Mouse (Mus musculus) urinary bladder, postnatal 10 days (tissue): ENCODE data around the gene Dnase1l1.
A peak's percentile ranks its signal among the peaks of the same experiment; 100 is the strongest.

ENCODE experiments used
- DNase-seq: peaks from one replicate; pipeline ENCODE4 v3.0.0; 2022; ENCODE audit warnings: low spot score

Gene Dnase1l1

DNA sequence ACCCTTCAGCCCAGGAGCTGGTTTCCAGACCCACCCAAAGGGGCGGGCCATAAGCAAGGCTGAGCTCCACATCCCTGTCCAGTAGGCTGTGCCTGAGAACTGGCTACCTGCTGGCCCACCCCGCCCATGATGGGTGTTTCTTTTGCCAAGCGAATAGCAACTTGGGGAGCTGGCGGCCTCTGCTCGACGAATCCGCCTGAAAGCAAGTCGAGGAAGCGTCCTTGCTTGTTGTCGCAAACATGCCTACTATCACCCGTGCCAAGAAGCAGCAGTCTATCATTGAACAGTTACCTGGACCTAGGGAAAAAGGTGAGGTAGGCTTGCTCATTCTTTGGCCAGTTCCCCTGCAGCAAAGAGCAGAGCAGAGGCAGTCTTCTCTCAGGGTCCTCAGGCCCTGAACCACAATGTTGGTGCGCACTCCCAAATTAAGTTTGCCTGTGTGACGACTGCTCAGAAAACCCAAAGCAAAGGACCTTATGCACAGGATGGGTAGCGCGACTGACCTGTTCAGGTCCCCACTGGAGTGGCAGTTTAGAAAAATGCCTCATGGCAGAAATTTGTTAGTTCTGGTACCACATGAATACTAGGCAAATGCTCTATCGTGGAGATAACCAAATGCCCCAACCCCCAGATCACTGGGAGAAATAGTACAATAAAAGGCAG, at the start of gene Dnase1l1, which contains the start of gene Taz:
Gene Dnase1l1, minus strand, starts transcription at position 606 of the 663 bp plus-strand sequence.
Gene Taz, plus strand, starts transcription at position 181 of the 663 bp plus-strand sequence.
- DNase-seq: peak; percentile 18

DNA sequence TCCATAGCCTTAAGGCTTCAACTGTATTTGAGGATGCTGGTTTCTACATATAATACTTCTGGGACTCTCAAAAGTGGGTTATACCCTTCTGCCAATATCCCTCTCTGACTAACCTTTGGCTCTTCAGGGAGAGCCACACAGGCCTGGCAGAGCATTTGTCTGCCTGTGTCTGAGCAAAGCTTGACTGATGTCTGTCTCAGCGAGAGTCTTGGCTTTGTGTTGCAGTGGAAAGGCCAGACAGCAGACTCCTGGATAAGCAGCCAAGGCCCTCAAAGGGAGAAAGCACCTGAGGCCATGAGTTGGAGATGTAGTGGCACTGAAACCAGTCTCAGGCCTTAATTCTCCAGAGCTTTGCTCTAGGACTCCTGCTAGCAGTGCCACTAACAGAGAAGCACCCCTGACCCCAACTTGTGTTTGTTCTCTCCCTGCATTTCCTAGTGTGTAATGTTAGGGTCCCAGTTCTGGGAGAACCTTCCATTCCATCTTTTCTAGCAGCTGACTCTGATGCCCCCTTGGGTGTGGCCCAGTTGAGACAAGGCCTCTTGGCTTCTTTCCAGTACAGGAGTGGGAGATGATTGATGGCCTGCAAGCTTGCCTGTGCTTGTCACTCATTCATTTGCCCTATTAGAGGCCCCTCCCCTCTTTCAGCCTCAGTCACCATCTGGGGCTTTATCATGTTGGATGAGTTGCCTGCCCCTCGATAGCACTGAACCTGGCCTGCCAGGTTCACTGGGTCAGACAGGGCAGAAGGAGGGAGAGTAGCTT, 48.2 kb upstream of the Dnase1l1 start:
- DNase-seq: no peak

DNA sequence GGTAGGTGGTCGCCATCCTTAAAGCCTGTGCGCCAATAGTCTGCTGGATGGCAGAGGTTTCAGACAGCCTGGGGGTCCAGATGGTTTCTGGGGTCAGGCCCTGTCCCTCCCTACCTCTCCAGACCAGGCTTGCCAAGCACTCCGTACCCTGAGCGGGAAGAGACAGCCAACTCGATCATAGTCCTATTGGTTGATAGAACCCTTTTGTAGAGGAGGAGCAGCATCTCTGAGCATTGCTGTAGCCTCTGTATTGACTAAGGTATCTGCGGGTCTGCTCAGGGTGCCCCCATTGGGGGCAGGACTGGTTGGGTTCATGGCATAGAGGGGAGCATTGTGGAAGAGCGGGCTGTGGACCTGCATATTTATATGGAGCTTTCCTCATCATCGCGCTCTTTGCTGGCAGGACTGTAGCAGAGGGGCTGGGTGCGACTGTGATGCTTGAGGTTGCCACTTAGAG, 47.1 kb upstream of the Dnase1l1 start:
- DNase-seq: no peak

- no peak for DNase-seq
These were observed 46.6 kb upstream of the Dnase1l1 start, which contains the start of gene Plxna3 for GRCm38 (mm10) chrX:74328725-74329161. TSS of gene Plxna3 (plus strand) at chrX:74329066.

- peak; percentile 43 for DNase-seq
These were observed 30.7 kb upstream of the Dnase1l1 start, which contains the start of gene Fam50a for GRCm38 (mm10) chrX:74312540-74313464. TSS of gene Fam50a (plus strand) at chrX:74313033.

DNA sequence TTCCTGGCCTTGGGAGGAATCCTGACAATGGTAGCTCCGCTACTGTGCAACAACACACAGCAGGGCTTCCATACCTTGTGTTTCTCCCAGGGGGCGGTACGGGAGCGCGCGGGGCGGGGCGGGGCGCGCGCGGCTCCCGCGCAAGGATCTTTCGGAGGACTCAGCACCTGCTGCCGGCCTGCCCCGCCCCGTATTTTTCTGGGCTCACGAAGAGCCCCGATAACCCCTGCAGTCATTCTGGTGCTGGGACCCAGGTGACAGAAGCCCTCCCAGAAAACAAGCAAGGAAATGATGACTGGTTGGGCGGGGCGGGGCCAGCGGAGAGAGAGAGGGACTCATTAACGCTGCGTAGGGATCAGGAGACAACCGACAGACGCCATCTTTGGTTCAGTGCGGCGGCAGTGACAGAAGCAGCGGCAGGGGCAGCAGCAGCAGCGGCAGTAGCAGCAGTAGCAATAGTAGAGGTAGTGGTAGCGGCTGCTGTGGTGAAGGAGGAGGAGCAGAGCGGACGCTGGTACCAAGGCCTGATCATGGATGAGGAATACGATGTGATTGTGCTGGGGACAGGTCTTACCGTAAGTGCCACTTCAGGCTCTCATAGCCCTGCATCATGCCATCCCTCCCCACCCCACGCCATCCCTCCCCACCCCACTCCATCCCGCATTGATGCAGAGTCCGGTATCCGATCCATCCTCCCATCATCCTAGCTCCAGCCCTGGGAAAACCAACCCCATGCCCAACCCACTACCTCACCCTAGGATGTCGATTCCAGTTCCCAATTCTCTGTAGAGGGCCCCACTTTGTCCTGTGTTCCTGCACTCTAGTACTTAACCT, 22.9 kb upstream of the Dnase1l1 start, which contains the start of gene Gdi1:
Gene Gdi1, plus strand, starts transcription at position 132 of the 834 bp plus-strand sequence.
- DNase-seq: peak; percentile 15

DNA sequence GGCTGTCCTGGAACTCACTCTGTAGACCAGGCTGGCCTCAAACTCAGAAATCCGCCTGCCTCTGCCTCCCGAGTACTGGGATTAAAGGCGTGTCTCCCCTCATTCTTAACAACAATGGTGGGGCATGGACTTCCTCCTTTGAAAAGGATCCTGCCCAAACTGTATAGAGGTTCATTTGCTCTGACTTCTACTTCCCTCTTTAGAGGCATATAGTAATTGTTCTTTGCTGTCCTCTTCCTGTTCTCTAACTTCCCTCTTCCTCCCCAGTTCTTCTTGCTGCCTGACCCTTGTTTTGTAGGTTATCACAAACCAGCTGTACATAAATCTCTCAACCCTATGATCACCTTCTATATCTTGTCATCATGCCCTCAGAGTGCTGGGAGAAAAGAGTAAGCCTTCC, 17.6 kb upstream of the Dnase1l1 start:
- DNase-seq: no peak

DNA sequence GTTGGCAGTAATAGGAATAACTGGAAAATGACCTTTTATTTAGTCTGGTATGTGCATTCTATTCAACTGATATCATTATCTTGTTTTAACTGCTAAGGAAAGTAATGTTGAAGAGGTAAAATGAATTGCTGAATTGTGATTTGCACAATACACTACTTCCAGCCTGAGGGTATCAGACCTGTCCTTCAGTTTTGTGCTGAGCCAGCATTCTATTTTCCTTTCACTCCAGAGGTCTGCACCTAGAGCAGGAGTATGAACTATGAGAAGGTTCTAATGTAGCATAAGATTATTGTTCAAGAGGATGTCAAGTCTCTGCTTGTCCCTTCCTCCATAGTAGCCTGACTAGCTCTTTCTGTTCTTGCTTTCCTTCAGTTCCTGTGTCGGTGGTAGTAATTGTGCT, 16.2 kb upstream of the Dnase1l1 start:
- DNase-seq: no peak

- peak; percentile 72 for DNase-seq
These were observed 14.7 kb upstream of the Dnase1l1 start, which contains the start of gene Atp6ap1 for GRCm38 (mm10) chrX:74296538-74297448. TSS of gene Atp6ap1 (plus strand) at chrX:74297097.

DNA sequence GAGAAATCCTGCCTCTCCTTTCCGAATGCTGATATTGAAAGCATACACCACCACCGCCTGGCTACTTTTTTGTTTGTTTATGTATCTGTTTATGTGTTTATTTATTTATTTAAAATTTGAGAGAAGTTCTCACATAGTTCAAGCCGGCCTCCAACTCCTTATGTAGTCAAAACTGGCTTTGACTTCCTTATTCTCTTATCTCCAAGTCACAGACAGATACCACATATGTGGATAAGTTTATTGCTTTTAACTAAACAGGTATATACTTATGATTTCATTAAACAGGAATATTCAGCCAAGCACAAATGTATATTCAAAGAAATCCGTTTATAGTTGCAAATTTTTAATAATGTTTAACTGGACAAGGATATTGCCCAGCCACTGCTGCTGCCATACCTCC, 11.3 kb upstream of the Dnase1l1 start:
- DNase-seq: no peak

DNA sequence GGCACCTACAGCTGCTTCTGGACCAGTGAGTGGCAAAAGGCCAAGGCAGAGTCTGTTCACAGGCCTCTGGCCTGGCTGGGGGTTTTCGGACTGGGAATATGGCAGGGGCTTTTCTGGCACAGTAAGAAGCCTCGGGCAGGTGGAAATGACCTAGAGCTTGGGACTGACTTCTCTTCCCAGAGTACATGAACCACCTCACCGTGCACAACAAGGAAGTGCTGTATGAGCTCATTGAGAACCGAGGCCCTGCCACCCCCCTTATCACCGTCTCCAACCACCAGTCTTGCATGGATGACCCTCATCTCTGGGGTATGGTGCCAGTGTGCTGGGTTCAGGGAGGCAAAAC, 928 bp upstream of the Dnase1l1 start:
- no peak for DNase-seq

GRCm38 (mm10) chrX:74282395-74283091, 406 bp upstream of the Dnase1l1 start:
- DNase-seq: peak; percentile 35

DNA sequence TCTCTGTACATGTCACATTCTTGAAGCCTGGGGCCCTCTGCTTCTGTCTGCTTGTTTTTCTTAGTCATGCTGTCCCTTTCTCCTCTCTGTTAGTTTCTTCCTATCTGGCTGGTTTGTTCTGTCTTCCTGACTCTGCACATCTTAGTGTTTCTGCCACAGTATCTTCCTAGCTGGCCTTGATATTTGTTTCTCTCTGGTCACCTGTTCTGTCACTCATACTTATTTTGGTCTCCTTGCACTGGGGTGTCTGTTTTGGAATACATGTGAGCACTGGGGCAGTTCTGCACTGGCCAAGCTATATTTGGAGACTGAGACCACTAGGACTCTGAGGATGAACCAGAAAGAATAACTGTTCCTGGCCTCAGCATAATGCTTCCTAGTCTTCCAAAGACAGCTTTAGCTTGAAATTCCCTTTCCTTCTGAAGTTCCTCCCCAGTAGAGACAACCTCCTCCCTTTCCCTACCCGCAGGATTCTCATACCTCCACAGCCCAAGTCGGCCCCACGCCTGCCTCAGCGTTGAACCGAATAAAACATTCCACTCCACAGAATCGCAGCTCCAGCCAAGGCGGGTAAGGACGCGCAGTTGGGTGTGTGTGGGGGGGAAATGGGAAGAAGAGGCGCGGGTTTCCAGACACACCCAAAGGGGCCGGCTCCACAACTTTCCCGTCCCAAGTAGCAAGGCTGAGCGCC, 951 bp downstream of the Dnase1l1 start:
- no peak for DNase-seq

GRCm38 (mm10) chrX:74277916-74278315, 4.2 kb downstream of the Dnase1l1 start:
- DNase-seq: no peak

DNA sequence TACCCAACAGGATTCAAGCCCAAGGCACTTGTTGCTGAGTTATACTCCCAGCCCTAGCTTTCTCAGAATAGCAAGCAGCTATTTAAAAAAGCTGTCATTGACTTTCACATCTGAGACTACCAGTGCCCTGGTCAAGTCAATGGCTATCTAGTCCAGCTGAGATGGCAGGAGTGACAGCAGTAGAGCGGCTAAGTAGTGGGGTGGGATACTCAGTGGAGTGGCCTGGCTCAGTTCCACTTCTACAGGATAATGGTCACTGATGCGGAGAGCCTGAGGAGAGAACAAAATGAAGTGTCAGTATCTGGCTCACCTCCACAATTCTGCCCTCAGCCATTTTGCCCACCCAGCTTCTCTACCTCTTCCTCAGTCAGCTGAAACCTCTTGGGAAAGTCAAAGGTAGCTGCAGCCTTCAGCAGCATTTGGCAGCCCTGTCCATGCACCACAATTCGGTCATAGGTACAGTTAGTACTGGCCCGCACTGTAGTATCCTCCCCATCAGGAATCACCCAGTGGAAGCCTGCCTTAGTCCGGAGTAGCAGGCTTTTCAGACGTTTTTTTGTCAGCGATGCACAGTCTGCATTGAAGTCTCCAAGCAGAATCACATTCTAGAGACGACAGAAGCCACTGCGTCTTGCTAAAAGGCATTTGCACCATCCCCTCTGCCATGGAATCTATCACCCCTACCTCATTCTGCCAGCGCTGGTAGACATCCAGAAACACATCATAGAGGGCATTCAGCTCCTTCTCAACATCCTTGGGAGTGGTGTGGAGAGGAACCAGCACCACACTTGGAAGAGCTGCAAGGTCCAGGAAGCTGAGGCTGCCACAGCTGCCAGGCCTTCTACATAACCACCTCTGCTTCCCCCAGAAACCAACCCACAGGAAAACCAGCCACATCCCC, 8.5 kb downstream of the Dnase1l1 start:
- no peak for DNase-seq

DNA sequence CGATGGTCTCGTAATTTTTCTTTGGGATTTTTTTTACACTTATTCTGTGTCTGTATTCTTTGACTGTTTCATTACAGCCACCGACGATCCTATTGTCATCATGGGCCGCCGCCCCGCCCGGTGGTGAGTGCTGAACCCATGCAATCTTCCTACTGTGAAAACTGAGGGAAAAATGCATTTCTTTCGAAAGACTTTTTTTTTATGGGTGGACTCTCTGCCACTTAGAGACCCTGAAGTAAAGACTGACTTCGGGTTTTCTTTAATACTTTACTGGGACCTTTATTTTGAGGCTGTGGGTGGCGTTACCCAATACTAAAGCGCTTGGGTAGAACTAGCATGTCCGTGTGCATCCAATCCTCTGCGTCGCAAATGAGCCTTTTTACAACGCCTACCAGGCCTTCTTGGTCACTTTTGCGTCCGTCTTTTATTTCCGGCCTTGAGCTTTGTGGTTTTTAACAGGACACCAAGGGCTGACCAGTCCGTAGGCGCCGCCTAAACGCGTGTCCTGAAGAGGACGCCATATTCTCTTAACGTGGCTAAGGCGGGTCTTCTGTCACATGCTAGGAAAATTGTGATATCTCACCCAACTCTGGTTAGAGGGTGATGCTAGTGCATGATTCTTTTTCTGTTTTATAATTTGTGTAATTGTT, 11.1 kb downstream of the Dnase1l1 start:
- no peak for DNase-seq
